Mouse (Mus musculus) thymus, postnatal 25 days (tissue): Measurements from ENCODE around the gene Ppm1n.

ENCODE experiments used
- DNase-seq: peaks from one replicate; pipeline ENCODE4 v3.0.0; 2022

Ppm1n gene

GRCm38 (mm10) chr7:19306819-19307738 is 27.2 kb upstream of the Ppm1n start:
- no peak for DNase-seq

GRCm38 (mm10) chr7:19305796-19306765 is 26.2 kb upstream of the Ppm1n start:
- DNase-seq, result no peak

GRCm38 (mm10) chr7:19305413-19305735 is 25.5 kb upstream of the Ppm1n start:
- no peak for DNase-seq

DNA sequence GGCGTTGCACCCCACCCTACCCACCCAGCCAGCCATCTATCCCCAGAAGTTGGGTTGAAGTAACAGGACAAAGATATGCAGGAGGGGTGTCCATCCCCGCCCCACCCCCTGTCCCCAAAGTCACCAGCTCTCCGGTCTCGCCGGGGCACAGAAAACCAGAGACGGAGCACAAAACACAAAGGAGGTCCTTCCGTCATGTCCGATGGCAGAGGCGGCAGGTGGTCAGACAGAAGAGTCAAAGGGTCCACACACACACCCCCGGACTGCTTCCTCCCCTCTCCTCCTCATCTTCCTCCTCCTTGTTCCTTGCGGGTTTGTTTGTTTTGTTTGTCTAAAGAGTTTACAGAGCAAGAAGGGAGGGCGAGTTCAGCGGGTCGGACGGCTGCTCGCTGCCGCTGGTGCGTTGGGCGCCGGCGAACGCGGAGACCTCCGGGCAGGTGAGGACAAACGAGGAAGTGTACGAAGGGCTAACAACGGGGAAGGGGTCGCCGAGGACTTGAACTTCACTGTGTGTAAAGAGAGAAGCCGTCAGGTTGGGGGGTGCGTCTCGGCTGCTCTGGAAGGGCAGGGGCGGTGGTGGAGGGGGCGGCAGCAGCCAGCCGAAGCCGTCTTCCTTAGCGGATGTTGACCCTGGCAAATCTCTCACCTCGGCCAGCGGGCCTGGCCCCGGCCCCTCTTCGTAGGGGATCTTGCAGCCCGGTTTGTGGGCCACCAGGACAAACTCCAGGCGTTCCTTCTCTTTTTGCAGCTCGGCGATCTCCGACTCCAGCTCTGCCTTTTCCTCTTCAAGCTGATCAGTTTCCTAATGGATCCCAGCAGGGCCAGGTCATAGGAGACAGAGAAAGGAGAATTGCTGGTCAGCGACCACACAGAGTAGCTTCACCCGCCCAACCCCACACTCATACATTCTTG is 24.9 kb upstream of the Ppm1n start:
- DNase-seq, result no peak

- peak; percentile 78 for DNase-seq
Measured at GRCm38 (mm10) chr7:19303770-19304169, 23.9 kb upstream of the Ppm1n start.

DNA sequence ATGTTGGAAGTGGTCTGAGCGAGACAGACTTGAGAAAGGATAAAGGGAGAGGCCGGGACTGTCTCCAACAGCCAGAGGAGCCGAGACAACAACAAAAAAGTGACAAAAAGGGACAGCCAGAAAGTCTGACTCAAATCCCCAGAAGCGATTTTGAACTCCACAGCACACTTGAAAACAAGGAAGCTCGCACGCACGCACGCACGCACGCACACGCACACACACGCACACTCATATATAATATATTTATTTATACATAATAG is 23.1 kb upstream of the Ppm1n start:
- no peak for DNase-seq

GRCm38 (mm10) chr7:19302264-19303045 is 22.6 kb upstream of the Ppm1n start:
- no peak for DNase-seq

- DNase-seq, result no peak
Measured at GRCm38 (mm10) chr7:19301461-19302263, 21.8 kb upstream of the Ppm1n start.

GRCm38 (mm10) chr7:19300501-19301421 is 20.9 kb upstream of the Ppm1n start:
- peak; percentile 81 for DNase-seq

GRCm38 (mm10) chr7:19299194-19299593 is 19.3 kb upstream of the Ppm1n start:
- DNase-seq, result no peak

DNA sequence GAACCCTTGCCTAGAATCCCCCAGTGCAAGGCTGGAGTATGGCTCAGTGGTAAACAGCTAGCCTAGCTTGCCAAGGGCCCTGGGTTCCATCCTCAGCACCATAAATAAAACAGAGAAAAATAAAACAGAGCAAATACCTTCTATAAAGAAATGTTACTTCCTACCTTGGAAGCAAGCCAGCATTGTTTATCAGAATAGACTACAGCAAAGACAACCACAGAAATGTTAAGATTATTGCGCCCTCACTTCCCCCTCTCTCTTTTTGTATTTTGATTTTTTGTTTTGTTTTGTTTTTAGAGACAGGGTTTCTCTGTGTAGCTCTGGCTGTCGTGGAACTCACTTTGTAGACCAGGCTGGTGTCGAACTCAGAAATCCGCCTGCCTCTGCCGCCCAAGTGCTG is 17.9 kb upstream of the Ppm1n start:
- DNase-seq, result no peak

DNA sequence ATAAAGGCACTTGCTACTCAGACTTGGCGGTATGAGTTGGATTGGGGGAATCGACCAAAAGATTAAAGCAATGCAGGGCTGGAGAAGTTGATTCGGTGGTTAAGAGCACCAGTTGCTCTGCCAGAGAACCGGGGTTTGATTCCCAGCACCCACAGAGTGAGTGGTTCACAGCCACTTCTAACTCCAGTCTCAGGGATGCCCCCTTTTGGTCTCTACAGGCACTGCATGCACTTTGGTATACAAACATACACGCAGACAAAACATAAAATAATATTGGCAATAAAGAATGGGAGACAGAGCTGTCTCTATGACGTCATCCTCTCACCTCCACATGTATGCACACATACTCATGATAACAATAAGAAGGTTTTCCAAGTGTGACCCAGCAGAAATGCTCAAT is 17.2 kb upstream of the Ppm1n start:
- no peak for DNase-seq

DNA sequence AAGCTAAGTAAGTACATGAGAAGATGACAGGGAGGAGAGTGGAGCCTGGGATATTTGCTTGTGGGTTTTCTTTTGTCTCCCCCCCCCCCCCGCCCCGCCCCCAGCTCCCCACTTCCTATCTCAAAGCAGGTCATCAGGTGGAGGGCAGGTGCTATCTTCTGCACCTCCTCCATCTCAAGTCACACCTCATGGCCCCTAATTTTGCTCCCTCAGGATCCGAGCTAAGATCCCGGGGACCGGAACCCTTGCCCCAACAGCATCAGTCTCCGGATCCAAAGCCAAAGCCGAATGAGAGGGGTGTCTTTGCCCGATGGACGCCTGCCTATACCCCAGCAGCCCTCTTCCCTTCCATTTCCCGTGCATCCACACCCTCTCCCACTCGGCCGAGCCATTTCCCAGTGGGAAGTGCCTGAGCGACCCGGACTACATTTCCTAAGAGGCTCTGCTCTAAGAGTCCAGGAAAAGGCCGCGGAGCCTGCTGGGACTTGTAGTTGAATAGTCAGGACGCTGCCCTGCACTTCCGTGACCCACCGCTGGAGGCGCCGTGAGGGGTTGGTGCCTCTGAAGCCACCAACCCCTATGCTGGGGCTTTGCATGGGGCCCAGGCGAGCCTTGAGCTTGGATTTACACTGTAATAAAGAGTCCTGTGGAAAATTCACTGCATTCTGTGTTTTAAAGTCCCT is 15.8 kb upstream of the Ppm1n start:
- DNase-seq, result peak; percentile 96

DNA sequence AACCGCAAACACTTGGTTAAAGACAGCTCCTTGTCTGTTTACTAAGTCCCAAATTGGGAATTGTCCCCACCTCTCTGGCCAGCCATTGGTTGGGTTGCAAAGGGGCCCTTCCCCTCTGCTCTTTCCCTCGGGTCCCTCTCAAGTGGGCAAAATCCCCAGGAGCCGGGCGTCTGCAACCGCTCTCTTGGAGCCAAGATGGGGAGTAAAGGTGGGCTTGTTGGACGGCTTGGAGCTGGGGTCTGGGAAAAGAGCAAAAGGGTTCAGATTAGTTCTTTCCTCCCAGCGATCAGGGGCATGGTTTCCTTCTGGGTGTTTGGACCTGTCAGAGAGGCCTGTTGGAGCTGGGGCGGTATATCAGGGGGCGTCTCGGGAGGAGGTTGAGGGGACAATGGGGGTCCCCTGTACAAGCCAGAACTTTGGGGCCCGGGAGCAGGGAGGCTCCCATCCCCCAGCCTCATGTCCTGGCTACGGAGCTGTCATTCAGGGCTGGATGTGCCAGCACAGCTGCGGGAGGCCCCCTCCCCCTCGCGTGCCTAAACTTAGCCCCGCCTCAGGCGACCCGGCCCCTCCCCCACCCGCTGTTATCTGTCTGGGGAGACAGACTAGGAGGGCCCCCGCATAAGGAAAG is 11.2 kb upstream of the Ppm1n start:
- DNase-seq, result no peak

GRCm38 (mm10) chr7:19284763-19285162 is 4.9 kb upstream of the Ppm1n start:
- DNase-seq, result peak; percentile 66

DNA sequence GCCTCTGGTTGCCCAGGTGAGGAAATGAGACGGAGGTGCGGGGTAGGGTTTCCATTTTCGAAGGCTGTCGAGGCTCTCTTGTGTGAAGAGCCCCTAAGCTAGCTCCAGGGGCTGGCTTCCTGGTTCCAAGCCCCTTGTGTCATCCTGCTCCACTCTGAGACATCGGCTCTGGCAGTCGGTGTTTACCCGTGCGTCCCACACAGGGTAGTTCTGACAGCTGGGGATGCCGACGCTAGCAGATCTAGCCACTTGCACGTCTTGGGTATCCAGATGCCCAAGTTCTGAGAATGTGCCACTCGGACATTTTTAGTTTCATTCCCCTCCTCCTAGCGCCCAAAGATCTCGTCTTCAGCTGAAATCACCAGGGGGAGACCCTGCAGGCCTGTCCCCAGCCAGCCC is 3.5 kb upstream of the Ppm1n start:
- no peak for DNase-seq

GRCm38 (mm10) chr7:19282791-19283405 is 3.0 kb upstream of the Ppm1n start:
- DNase-seq, result peak; percentile 39

DNA sequence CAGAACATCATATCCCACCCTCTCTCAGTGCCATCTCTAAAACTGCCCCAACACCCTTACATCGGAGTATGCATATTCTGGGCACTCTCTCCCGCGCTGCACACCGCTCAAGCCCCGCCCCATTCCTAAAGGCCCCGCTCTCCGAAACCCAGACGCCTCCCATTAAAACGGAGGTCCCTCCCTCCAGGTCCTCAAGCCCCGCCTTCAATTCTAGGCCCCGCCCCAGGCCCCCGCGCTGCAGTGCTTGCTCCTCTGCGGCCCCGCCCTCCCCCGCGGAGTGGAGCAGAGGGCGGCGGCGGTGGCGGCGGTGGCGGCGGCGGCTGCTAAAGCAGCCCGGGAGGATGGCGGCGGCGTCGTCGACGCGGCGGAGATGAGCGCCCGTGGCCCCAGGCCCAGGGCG is 2.5 kb upstream of the Ppm1n start, which contains the start of gene Rtn2:
Gene Rtn2, plus strand, starts transcription at position 240 of the 400 bp plus-strand sequence.
- peak; percentile 66 for DNase-seq
